Mouse (Mus musculus) cerebellum, adult 2 months (tissue): ENCODE results near the gene Igsf23. TPM values are rescaled to one million over a fixed set of nuclear protein-coding genes. Genes with fewer than 3 reads are reported as not detected.
"Not testable (repeated sequence)": the region's sequence is repeated elsewhere in the genome, so short reads cannot be mapped to it uniquely, and the experiment has no call there.

Experiments
- DNase-seq, 2 experiments: peaks; one replicate each; pipeline ENCODE4 v3.0.0; 2021
- H3K27ac ChIP-seq: fragments of 200-500 bp; 2 replicates; pipeline ENCODE4 v1.5.1; 2012; ENCODE audit warnings: low read length, control low read depth, inconsistent platforms; ENCODE audit not compliant: insufficient read depth
- H3K27me3 ChIP-seq: fragments of 200-500 bp; 2 replicates; pipeline ENCODE4 v1.6.1; 2012; ENCODE audit warnings: inconsistent platforms, mild to moderate bottlenecking, low read length, moderate library complexity; ENCODE audit not compliant: control insufficient read depth, insufficient read depth
- H3K4me1 ChIP-seq: fragments of 200-500 bp; 2 replicates; pipeline ENCODE4 v1.6.1; 2011; ENCODE audit warnings: low read length; ENCODE audit not compliant: control insufficient read depth, insufficient read depth
- H3K4me3 ChIP-seq: fragments of 200-500 bp; replicated peaks from 2 replicates; pipeline ENCODE3; 2011; ENCODE audit warnings: mild to moderate bottlenecking, low read depth, low read length, control low read depth; ENCODE audit not compliant: insufficient read depth
- CTCF ChIP-seq: fragments of 200-500 bp; IDR thresholded peaks from 2 replicates; pipeline ENCODE4 v1.5.1; 2011; ENCODE audit warnings: low read depth, mild to moderate bottlenecking, control low read depth, low read length, moderate library complexity, borderline replicate concordance; ENCODE audit not compliant: insufficient read depth
- POLR2A ChIP-seq: fragments of 200-500 bp; IDR thresholded peaks from 2 replicates; pipeline ENCODE4 v1.6.1; 2011; ENCODE audit warnings: low read length, control low read depth, borderline replicate concordance; ENCODE audit not compliant: insufficient read depth
- WGBS: fragments of 180-500 bp; shearing (Covaris S2); methylation state at CpG from one replicate; pipeline ENCODE4 v1.1.7; 2018; 5-methylcytosine and 5-hydroxymethylcytosine counted together
- polyA plus RNA-seq: library from polyadenylated mRNA; depleted of rRNA; stranded (reverse); fragments of >200 nt; gene quantifications from 2 replicates; pipeline ENCODE4 v1.2.3, GENCODE M21; 2012

Gene Igsf23
- polyA plus RNA-seq, 1 experiment: not detected

DNA sequence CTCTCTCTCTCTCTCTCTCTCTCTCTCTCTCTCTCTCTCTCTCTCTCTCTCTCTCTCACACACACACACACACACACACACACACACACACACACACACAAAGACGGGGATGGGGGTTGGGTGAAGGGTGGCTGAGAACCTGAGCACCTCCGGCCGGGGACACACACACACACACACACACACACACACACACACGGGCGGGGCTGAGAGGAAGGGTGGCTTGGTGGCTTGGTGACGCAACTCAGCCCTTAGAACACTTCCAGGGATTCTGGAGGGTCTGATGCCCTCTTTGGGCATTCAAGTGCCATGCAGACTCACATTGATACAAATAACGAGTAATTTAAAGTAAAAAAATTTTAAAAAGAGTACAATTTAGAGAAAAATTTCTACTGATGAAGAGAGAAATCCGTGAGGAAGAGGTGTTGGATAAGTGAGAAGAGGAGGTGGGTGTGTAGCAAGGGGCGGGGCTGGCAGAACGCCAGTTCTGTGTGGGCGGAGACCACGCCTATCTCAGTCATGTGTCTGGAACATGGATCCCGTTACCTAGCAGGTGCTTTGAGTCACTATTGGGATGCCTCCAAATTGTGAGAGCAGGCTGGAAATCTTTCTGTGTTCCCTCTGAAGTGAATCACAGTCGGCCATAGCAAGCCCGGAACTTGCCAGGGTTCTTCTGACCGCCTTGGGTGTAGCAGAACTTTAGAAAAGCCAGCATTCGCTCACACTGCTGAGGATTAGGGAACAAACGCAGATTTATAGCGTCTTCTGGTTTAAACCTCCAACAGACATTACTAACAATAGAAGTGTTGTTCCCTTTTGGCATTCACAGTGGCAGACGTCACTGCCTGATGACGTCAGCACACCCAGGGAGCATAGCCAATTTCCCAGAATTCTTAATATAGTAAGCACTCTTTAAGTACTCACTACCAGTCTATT lies 17.4 kb downstream of the Igsf23 start:
- TF ChIP-seq POLR2A (no peak), CTCF (no peak)
- peak; percentile 67 to 75 for DNase-seq
- H3K27me3 ChIP-seq: no peaks in the 10 kb centered on the region
- WGBS: 14% methylated on average over 21 of the region's 21 CpGs
- H3K4me1 ChIP-seq: peaks cover 8% of the 10 kb centered on the region; the same call in 1 of the 2 replicates
- H3K27ac ChIP-seq: peak overlapping the region; percentile 84
- H3K4me3 ChIP-seq: peak overlapping the region; percentile 46

DNA sequence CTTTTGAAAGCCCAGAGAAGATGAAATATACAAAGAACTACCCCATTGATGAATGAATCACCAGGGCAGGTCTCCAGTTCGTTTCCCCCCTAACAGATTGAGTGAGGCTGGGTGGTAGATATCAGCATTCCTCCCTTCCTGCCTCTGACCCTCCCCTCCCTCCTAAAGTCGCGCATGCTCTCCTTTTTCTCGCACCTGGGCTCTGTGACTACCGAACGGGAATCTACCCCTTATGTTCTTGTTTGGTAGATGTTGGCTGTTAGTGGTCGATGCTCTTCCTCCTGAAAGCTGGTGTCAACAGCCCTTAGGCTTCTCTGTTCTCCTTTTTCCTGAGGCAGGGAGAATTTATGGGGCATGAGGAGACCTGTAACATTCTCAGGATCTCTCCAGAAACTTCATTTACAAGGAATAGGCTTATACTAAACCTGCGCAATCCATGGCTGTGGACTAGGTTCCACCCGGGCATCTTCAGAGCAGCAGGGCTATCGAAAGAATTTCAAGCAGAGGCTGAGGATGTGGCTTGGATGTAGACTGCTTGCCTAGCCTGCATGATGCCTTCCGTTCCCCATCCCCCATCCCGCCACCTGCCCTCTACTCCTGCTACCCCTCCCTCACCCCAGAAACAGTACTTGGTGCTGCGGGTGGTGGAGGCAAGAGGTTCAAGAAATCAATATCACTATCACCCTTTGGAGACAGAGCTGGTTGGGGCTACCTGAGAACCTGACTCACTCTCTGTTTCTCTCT lies 18.3 kb downstream of the Igsf23 start:
- WGBS: 36% methylated on average over 13 of the region's 13 CpGs
- TF ChIP-seq POLR2A (no peak), CTCF (no peak)
- peak overlapping the region; percentile 15 for H3K4me3 ChIP-seq
- peaks cover 8% of the 10 kb centered on the region; the same call in 1 of the 2 replicates for H3K4me1 ChIP-seq
- DNase-seq: peak in 1 of 2 experiments; percentile 17
- H3K27me3 ChIP-seq: no peaks in the 10 kb centered on the region
- no peak overlapping the region for H3K27ac ChIP-seq

DNA sequence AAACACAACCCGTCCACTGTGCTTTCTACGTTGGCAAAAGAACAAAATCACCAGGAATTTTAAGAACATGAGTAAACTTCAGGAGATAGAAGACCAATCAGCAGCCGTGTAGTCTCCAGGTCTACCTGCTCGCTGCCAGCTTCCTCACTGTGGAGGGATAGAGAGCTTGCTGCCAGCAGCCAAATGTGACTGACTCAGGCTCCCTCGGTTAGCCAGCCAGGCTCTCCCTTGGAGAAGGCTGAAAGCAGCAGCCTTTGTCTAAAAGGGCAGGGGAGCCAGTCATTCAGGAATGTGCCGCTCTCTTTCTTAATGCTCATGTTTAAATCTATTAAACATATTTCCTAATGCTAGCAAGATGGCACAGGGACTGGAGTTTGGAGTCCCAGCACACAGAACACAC lies 20.1 kb downstream of the Igsf23 start:
- 37% methylated on average over 6 of the region's 6 CpGs for WGBS
- H3K27me3 ChIP-seq, H3K27ac ChIP-seq, H3K4me3 ChIP-seq, H3K4me1 ChIP-seq: not testable (repeated sequence)
- peak in 1 of 2 experiments; percentile 31 for DNase-seq

DNA sequence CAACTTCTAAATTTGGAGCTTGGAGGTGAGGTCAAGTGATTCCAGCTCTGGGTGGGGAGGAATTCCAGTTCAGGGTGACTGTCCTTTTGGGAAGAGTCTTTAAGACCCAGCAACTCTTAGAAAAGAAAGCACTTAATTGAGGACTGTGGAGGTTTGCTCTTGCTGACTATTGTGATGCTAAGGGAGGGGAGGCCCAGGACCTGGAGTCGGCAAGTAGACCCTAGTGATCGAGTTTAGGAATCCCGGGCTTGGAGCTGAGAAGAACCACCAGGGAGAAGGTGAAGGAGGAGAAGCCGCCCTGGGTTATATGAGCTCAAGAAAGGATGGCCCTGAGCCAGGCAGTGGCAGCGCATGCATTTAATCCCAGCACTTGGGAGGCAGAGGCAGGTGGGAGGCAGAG lies 22.1 kb downstream of the Igsf23 start:
- WGBS: 56% methylated on average over 5 of the region's 5 CpGs
- no peaks in the 10 kb centered on the region for H3K27me3 ChIP-seq

DNA sequence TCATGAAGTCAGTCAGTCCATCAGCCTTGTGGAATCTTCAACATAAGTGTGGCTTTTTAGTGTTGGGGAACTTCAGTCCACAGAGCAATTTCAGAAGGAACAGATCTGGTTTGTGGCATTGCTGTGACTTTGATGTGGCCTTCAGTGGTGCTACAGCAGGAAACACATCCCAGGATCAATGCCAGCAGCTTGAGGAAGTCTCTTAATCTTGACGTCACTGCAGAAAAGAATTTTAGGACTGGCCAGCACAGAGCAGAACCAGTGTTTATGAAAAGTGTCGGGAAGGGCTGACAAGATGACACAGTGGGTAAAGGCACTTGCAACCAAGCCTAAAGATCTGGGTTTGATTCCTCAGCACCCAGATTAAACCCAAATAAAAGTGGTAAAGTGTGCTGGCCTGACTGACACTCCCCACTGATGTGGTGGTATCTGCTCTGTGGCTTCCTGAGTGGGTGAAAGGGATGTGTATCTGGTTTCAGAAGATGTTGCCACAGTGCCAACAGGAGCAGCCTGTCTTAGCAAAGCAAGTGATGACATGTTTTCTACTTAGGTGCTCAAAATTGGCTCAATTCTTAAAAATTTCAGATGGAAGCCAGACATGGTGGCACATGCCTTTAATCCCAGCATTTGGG lies 23.6 kb downstream of the Igsf23 start:
- H3K4me3 ChIP-seq: no peak overlapping the region
- no peak for DNase-seq
- TF ChIP-seq POLR2A: no peak
- no peak for TF ChIP-seq CTCF
- H3K27ac ChIP-seq: no peak overlapping the region
- 74% methylated on average over 2 of the region's 2 CpGs for WGBS
- no peaks in the 10 kb centered on the region; the same call in 1 of the 2 replicates for H3K4me1 ChIP-seq
- H3K27me3 ChIP-seq: no peaks in the 10 kb centered on the region

More for the DNA sequence above, 22.1 kb downstream of the Igsf23 start:
- Histone ChIP-seq H3K4me3 (no peak overlapping the region), H3K4me1 (peaks cover 8% of the 10 kb centered on the region; the same call in 1 of the 2 replicates), H3K27ac (no peak overlapping the region)
- DNase-seq: no peak
- no peak for TF ChIP-seq POLR2A
- TF ChIP-seq CTCF: no peak

DNA sequence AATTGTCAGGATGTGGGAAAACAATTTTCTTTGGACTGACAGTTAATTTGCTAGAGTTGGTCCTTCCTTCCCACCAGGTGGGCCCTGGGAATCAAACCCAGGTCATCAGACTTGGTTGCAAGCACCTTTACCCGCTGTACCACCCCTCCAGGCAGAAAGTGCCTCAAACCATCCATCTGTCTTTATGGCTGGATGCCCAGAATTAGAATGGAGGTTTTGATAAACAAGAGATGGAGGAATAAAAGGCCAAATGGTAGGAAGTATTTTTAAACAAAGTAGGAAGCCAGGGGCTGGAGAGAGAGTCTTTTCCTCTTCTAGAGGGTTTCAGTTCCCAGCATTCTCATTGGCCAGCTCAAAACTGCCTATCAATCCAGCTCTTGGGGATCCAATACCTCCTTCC lies 25.2 kb downstream of the Igsf23 start:
- 11% methylated on average over 1 of the region's 1 CpGs for WGBS
- Histone ChIP-seq H3K4me1 (no peaks in the 10 kb centered on the region), H3K27ac (no peak overlapping the region), H3K27me3 (no peaks in the 10 kb centered on the region), H3K4me3 (no peak overlapping the region)
- DNase-seq: peak in 1 of 2 experiments; percentile 59
- no peak for TF ChIP-seq CTCF
- TF ChIP-seq POLR2A: no peak

DNA sequence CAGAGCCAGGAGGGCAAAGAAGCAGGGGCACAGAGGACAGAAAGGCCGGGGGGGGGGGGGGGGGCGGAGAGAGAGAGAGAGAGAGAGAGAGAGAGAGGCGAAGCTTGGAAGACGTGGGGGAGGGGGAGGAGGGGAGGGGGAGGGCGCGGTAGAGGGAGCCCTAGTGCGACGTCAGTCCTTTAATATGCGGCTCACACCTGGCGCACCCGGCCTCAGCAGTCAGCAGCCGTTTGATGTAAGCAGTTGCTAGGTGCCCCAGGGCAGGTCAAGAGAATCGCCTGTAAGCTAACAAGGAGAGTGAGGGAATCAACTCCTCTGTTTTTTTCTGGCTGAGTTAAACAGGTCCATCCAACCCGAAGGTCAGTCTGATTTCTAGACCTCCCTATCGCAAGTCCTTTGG lies 26.8 kb downstream of the Igsf23 start:
- Histone ChIP-seq H3K4me3 (no peak overlapping the region), H3K27me3 (no peaks in the 10 kb centered on the region), H3K27ac (no peak overlapping the region), H3K4me1 (no peaks in the 10 kb centered on the region)
- no peak for DNase-seq
- no peak for TF ChIP-seq POLR2A
- no peak for TF ChIP-seq CTCF
- WGBS: 35% methylated on average over 11 of the region's 15 CpGs
